Mouse (Mus musculus) erythroblast, embryonic 14.5 days (primary cell): ENCODE data around the gene Pcyt2.

Source experiments
- GATA1 ChIP-seq: IDR thresholded peaks from 2 replicates; pipeline ENCODE4 v1.6.1; 2012; ENCODE audit warnings: low read length, inconsistent platforms, mixed read lengths
- TAL1 ChIP-seq: IDR thresholded peaks from 3 replicates; pipeline ENCODE4 v1.6.1; 2012; ENCODE audit warnings: low read length, inconsistent platforms, mixed read lengths

- TF ChIP-seq GATA1 (no peak), TAL1 (no peak)
Observed at GRCm38 (mm10) chr11:120622805-120623204, 5.1 kb upstream of the Pcyt2 start.
